Mouse (Mus musculus): ENCODE measurements around the gene Dnajc16. TPM values are rescaled to one million over a fixed set of nuclear protein-coding genes. Genes with fewer than 3 reads are reported as not detected.

Gene Dnajc16
- polyA plus RNA-seq, 1 experiment, result 9.1 TPM

DNA sequence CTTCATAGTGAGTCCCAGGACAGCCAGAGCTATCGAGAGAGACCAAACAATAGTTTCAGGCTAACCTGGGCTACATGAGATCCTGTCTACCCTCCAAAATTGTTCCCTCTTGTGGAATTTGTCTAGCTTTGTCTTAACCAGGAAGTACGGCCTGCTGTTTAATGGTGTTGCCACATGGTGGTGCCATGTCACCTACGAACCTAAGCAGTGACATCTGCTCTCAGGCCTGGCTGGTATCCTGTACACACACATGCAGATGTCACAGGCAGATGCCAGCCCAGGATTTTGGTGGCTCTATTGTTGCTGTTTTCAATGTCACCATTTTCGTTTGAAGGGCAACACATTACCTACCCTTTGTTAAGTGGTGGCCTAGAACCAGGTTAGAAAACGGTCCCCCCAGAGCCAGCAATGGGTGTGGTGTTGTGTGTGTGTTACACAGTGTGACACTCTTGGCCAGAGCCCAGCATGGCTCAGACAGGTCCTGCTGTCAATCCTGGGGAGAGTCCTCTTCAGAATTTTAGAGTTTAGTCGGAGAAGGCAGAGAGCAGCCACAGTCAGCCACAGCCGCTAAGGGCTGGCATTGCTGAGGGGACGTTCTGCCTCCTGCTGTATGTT lies 19.2 kb upstream of the Dnajc16 start:
- no peaks in the 10 kb centered on the region for H3K27me3 ChIP-seq (ENCODE audit: control insufficient read depth, insufficient read depth, low read length, poor library complexity, severe bottlenecking)
- H3K4me1 ChIP-seq (ENCODE audit: control insufficient read depth, insufficient read depth, low read length), result no peaks in the 10 kb centered on the region
- H3K9ac ChIP-seq (ENCODE audit: low read depth, poor library complexity, severe bottlenecking), result no peak overlapping the region
- TF ChIP-seq CTCF (IDR thresholded peaks at IDR 0.05; ENCODE audit: low read depth, low read length) (peak; percentile 79), POLR2A (IDR thresholded peaks at IDR 0.05; ENCODE audit: insufficient read depth, low read length) (no peak)
- H3K4me3 ChIP-seq (ENCODE audit: low read depth, low read length), result no peak overlapping the region
- H3K36me3 ChIP-seq (ENCODE audit: control insufficient read depth, insufficient read depth, low read length, poor library complexity, severe bottlenecking), result no peaks in the 10 kb centered on the region
- no peak overlapping the region for H3K27ac ChIP-seq (ENCODE audit: insufficient read depth, low read length)
- no peaks in the 10 kb centered on the region for H3K9me3 ChIP-seq (replicated peaks; ENCODE audit: control insufficient read depth, insufficient read depth, low read length, poor library complexity, severe bottlenecking)

DNA sequence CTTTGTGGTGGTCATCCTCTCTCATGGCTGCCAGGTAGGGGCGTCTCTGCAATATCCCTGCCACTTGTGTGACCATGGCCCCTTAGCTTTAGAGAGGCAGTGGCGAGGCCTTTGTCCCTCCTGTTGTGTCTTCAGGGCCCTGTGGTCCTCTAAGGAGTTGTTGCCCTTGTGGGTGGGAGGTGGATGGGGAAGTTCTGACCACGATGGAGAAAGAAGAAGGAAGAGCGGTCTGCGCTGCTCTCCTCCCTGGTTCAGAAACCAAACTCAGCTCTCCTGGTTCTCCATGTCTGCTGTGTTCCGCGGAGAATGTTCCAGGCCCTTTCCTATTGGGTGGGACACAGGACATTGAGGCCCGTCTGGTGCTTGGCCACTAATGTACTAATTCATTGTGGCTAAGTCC lies 15.2 kb upstream of the Dnajc16 start:
- TF ChIP-seq POLR2A (IDR thresholded peaks at IDR 0.05; ENCODE audit: insufficient read depth, low read length) (no peak), CTCF (IDR thresholded peaks at IDR 0.05; ENCODE audit: low read depth, low read length) (no peak), EP300 (IDR thresholded peaks at IDR 0.05; ENCODE audit: insufficient read depth, low read depth, low read length) (no peak)
- Histone ChIP-seq H3K9me3 (replicated peaks; ENCODE audit: control insufficient read depth, insufficient read depth, low read length, poor library complexity, severe bottlenecking) (no peaks in the 10 kb centered on the region), H3K4me3 (ENCODE audit: low read depth, low read length) (no peak overlapping the region), H3K4me1 (ENCODE audit: control insufficient read depth, insufficient read depth, low read length) (no peaks in the 10 kb centered on the region), H3K9ac (ENCODE audit: low read depth, poor library complexity, severe bottlenecking) (no peak overlapping the region), H3K36me3 (ENCODE audit: control insufficient read depth, insufficient read depth, low read length, poor library complexity, severe bottlenecking) (no peaks in the 10 kb centered on the region), H3K27ac (ENCODE audit: insufficient read depth, low read length) (no peak overlapping the region), H3K27me3 (ENCODE audit: control insufficient read depth, insufficient read depth, low read length, poor library complexity, severe bottlenecking) (no peaks in the 10 kb centered on the region)

DNA sequence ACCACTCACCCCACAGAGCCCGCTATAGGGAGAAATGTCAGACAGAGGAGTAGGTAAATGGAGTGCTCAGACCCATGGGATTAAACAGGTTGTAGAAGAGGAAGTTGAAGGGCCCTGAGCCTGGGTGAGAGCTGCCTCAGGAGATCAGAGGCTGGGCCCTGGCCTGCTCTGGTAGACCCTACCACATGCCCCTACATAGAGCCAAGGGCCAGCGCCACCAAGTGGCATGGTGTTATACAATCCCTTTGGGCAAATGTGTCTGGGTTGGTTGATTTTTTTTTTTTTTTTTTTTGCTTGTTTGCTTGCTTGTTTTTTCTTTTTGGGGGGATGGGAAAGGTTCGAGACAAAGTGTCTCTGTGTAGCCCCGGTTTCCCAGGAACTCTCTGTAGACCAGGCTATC lies 13.4 kb upstream of the Dnajc16 start:
- no peak for TF ChIP-seq CTCF (IDR thresholded peaks at IDR 0.05; ENCODE audit: low read depth, low read length)
- no peak for TF ChIP-seq POLR2A (IDR thresholded peaks at IDR 0.05; ENCODE audit: insufficient read depth, low read length)
- no peak for TF ChIP-seq EP300 (IDR thresholded peaks at IDR 0.05; ENCODE audit: insufficient read depth, low read depth, low read length)
- Histone ChIP-seq H3K36me3 (ENCODE audit: control insufficient read depth, insufficient read depth, low read length, poor library complexity, severe bottlenecking) (no peaks in the 10 kb centered on the region), H3K9me3 (replicated peaks; ENCODE audit: control insufficient read depth, insufficient read depth, low read length, poor library complexity, severe bottlenecking) (no peaks in the 10 kb centered on the region), H3K27me3 (ENCODE audit: control insufficient read depth, insufficient read depth, low read length, poor library complexity, severe bottlenecking) (no peaks in the 10 kb centered on the region), H3K27ac (ENCODE audit: insufficient read depth, low read length) (no peak overlapping the region), H3K9ac (ENCODE audit: low read depth, poor library complexity, severe bottlenecking) (no peak overlapping the region), H3K4me1 (ENCODE audit: control insufficient read depth, insufficient read depth, low read length) (no peaks in the 10 kb centered on the region), H3K4me3 (ENCODE audit: low read depth, low read length) (no peak overlapping the region)

DNA sequence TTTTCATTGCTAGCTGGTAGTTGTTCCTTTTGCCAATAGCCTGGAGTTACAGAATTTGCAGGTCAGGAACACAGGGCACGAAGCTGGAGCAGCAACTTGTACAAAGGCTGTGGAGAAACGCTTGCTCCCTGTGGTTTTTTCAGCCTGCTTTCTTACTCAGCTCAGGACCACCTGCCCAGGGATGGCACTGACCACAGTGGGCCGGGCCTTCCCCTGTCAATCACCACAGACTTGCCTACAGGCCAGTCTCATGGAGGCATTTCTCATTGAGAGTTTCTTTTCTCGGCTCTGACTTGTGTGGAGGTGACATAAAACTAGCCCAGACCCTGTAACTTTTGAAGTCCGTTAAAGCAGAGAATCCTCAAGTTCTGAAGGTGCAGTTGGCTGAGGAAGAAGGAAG lies 6.8 kb upstream of the Dnajc16 start:
- H3K4me1 ChIP-seq (ENCODE audit: control insufficient read depth, insufficient read depth, low read length), result no peaks in the 10 kb centered on the region
- no peak overlapping the region for H3K27ac ChIP-seq (ENCODE audit: insufficient read depth, low read length)
- no peak for TF ChIP-seq POLR2A (IDR thresholded peaks at IDR 0.05; ENCODE audit: insufficient read depth, low read length)
- TF ChIP-seq EP300 (IDR thresholded peaks at IDR 0.05; ENCODE audit: insufficient read depth, low read depth, low read length), result no peak
- H3K9me3 ChIP-seq (replicated peaks; ENCODE audit: control insufficient read depth, insufficient read depth, low read length, poor library complexity, severe bottlenecking), result no peaks in the 10 kb centered on the region
- no peaks in the 10 kb centered on the region for H3K36me3 ChIP-seq (ENCODE audit: control insufficient read depth, insufficient read depth, low read length, poor library complexity, severe bottlenecking)
- H3K4me3 ChIP-seq (ENCODE audit: low read depth, low read length), result no peak overlapping the region
- H3K9ac ChIP-seq (ENCODE audit: low read depth, poor library complexity, severe bottlenecking), result no peak overlapping the region
- no peaks in the 10 kb centered on the region for H3K27me3 ChIP-seq (ENCODE audit: control insufficient read depth, insufficient read depth, low read length, poor library complexity, severe bottlenecking)

DNA sequence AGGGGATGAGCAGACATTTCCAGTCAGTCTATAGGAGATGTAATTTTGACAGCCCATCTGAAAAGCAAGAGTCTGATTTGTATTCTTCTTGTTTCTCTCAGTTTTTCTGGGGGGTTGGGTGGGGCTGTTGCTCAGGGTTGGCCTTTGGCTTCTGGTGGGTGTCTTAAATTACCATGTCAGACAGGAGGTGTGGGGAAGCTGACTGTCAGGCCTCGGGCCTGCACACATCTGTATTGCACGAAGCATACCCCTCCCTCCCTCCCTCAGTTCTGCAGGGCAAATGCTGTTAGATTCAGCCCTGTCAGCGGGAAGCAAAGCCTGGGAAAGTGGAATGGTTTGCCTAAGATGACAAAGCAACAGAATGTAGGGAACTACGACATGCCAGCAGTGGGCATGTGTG lies 6.2 kb upstream of the Dnajc16 start:
- no peak overlapping the region for H3K27ac ChIP-seq (ENCODE audit: insufficient read depth, low read length)
- H3K27me3 ChIP-seq (ENCODE audit: control insufficient read depth, insufficient read depth, low read length, poor library complexity, severe bottlenecking), result no peaks in the 10 kb centered on the region
- no peak overlapping the region for H3K4me3 ChIP-seq (ENCODE audit: low read depth, low read length)
- no peaks in the 10 kb centered on the region for H3K9me3 ChIP-seq (replicated peaks; ENCODE audit: control insufficient read depth, insufficient read depth, low read length, poor library complexity, severe bottlenecking)
- H3K4me1 ChIP-seq (ENCODE audit: control insufficient read depth, insufficient read depth, low read length), result no peaks in the 10 kb centered on the region
- TF ChIP-seq POLR2A (IDR thresholded peaks at IDR 0.05; ENCODE audit: insufficient read depth, low read length) (no peak), CTCF (IDR thresholded peaks at IDR 0.05; ENCODE audit: low read depth, low read length) (no peak), EP300 (IDR thresholded peaks at IDR 0.05; ENCODE audit: insufficient read depth, low read depth, low read length) (no peak)
- H3K9ac ChIP-seq (ENCODE audit: low read depth, poor library complexity, severe bottlenecking), result no peak overlapping the region
- H3K36me3 ChIP-seq (ENCODE audit: control insufficient read depth, insufficient read depth, low read length, poor library complexity, severe bottlenecking), result no peaks in the 10 kb centered on the region

DNA sequence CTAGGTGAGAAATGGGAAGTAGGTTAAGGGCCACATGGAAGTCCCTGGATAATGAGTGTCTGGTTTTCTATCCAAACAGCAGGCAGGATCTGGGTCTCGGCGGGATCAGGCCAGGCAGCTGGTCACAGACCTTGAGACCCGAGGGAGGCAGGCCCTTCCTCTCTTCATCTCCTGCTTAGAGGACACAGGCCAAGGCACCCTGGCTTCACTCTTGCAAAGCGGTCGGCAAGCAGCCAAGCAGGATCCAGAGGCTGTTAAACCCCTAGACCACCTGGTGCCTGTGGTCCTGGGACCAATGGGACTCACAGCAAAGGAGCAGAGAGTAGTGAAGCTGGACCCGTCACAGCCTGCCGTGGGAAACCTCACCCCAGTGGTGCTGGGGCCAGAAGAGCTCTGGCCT lies 5.6 kb upstream of the Dnajc16 start:
- no peak overlapping the region for H3K4me3 ChIP-seq (ENCODE audit: low read depth, low read length)
- TF ChIP-seq POLR2A (IDR thresholded peaks at IDR 0.05; ENCODE audit: insufficient read depth, low read length), result no peak
- no peak for TF ChIP-seq EP300 (IDR thresholded peaks at IDR 0.05; ENCODE audit: insufficient read depth, low read depth, low read length)
- no peak for TF ChIP-seq CTCF (IDR thresholded peaks at IDR 0.05; ENCODE audit: low read depth, low read length)
- H3K27me3 ChIP-seq (ENCODE audit: control insufficient read depth, insufficient read depth, low read length, poor library complexity, severe bottlenecking), result no peaks in the 10 kb centered on the region
- H3K27ac ChIP-seq (ENCODE audit: insufficient read depth, low read length), result no peak overlapping the region
- H3K4me1 ChIP-seq (ENCODE audit: control insufficient read depth, insufficient read depth, low read length), result no peaks in the 10 kb centered on the region
- no peak overlapping the region for H3K9ac ChIP-seq (ENCODE audit: low read depth, poor library complexity, severe bottlenecking)
- H3K9me3 ChIP-seq (replicated peaks; ENCODE audit: control insufficient read depth, insufficient read depth, low read length, poor library complexity, severe bottlenecking), result no peaks in the 10 kb centered on the region
- no peaks in the 10 kb centered on the region for H3K36me3 ChIP-seq (ENCODE audit: control insufficient read depth, insufficient read depth, low read length, poor library complexity, severe bottlenecking)

All from ES-Bruce4 (cell line).